Mouse (Mus musculus): ENCODE measurements around the gene Tas1r1. TPM values are rescaled to one million over a fixed set of nuclear protein-coding genes. Genes with fewer than 3 reads are reported as not detected.

Gene Tas1r1
- total and polyA plus RNA-seq, 2 experiments from 2014 or later, result 1.00 to 1.5 TPM

DNA sequence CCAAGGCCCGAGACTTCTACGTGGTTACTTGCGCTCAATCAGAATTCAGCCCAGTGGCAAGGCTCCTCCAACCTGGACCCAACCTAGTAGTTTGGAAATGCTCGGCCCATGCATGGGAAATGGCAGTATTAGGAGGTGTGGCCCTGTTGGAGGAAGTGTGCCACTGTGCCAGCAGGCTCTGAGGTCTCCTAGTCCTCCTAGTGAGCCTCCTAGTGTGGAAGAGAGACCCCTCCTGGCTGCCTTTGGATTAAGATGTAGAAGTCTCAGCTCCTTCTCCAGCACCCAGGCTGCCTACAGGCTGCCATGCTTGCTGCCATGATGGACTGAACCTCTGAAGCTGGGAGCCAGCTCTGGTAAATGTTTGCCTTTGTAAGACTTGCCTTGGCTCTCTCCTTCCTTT is 8.4 kb downstream of the Tas1r1 start:
- Histone ChIP-seq H3K9me3 (ENCODE audit: low read length) (no peaks in the 10 kb centered on the region), H3K4me2 (ENCODE audit: low read depth) (peak overlapping the region; percentile 17; the same call in 1 of the 2 replicates), H3K4me1 (ENCODE audit: insufficient read depth) (peaks cover 34% of the 10 kb centered on the region), H3K27me3 (ENCODE audit: insufficient read depth, low read length) (no peaks in the 10 kb centered on the region), H3K36me3 (ENCODE audit: insufficient read depth) (no peaks in the 10 kb centered on the region; the same call in 1 of the 2 replicates), H3K9ac (no peak overlapping the region), H3K4me3 (ENCODE audit: low read depth, low read length) (no peak overlapping the region), H3K27ac (ENCODE audit: low read depth, low read length) (no peak overlapping the region)
- ATAC-seq (no peak), DNase-seq (peak; percentile 41)
- TF ChIP-seq CTCF (IDR thresholded peaks at IDR 0.05; ENCODE audit: low read depth), result peak; percentile 49
- 52% methylated on average over 4 of the region's 4 CpGs for WGBS

DNA sequence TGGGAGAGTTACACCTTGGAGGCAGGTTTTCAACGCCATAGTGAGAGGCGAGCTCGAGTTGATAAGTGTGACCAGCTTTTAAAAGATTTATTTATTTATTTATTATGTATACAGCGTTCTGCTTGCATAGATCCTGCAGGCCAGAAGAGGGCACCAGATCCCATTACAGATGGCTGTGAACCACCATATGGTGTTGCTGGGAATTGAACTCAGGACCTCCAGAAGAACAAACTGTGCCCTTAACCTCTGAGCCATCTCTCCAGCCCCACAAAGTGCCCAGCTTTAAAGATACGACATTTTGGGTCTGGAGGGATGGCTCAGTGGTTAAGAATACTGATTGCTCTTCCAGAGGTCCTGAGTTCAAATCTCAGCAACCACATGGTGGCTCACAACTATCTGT is 9.3 kb downstream of the Tas1r1 start:
- Histone ChIP-seq H3K27ac (ENCODE audit: low read depth, low read length) (no peak overlapping the region), H3K36me3 (ENCODE audit: insufficient read depth) (peaks cover 3% of the 10 kb centered on the region; the same call in 1 of the 2 replicates), H3K9ac (no peak overlapping the region), H3K4me3 (ENCODE audit: low read depth, low read length) (no peak overlapping the region), H3K4me2 (ENCODE audit: low read depth) (peak overlapping the region; percentile 97), H3K27me3 (ENCODE audit: insufficient read depth, low read length) (no peaks in the 10 kb centered on the region), H3K4me1 (ENCODE audit: insufficient read depth) (peaks cover 34% of the 10 kb centered on the region), H3K9me3 (ENCODE audit: low read length) (no peaks in the 10 kb centered on the region)
- ATAC-seq, result no peak
- TF ChIP-seq CTCF (IDR thresholded peaks at IDR 0.05; ENCODE audit: low read depth), result peak; percentile 58
- WGBS, result 49% methylated on average over 5 of the region's 5 CpGs
- no peak for DNase-seq

DNA sequence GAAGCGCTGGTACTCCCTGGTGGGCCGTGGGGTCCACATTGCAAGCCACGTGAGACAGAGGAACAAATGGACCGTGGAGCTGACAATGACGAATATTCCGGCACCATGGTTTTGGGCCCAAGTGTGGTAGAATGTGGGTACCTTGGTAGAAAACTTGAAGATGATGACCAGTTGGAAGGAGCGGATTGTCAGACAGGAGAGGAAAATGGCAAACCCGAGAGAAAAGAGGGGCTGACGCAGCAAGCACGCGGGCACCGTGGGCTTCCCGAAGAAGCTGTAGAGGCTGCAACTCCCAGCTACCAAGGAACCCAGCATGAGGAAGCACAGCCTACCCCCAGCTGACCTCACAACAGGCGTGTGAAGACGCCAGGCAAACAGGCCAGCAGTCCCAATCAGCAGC is 9.9 kb downstream of the Tas1r1 start:
- H3K4me3 ChIP-seq (ENCODE audit: low read depth, low read length), result peak overlapping the region; percentile 61
- WGBS, result 72% methylated on average over 15 of the region's 15 CpGs
- H3K9me3 ChIP-seq (ENCODE audit: low read length), result no peaks in the 10 kb centered on the region
- ATAC-seq (no peak), DNase-seq (no peak)
- no peaks in the 10 kb centered on the region for H3K27me3 ChIP-seq (ENCODE audit: insufficient read depth, low read length)
- H3K36me3 ChIP-seq (ENCODE audit: insufficient read depth), result peaks cover 6% of the 10 kb centered on the region; the same call in 1 of the 2 replicates
- H3K27ac ChIP-seq (ENCODE audit: low read depth, low read length), result no peak overlapping the region
- H3K4me1 ChIP-seq (ENCODE audit: insufficient read depth), result peaks cover 34% of the 10 kb centered on the region
- TF ChIP-seq CTCF (IDR thresholded peaks at IDR 0.05; ENCODE audit: low read depth), result 0 out of 2 replicates have a peak, but pooled peaks have one; percentile 2
- H3K4me2 ChIP-seq (ENCODE audit: low read depth), result peak overlapping the region; percentile 97
- H3K9ac ChIP-seq, result peak overlapping the region; percentile 66; the same call in 1 of the 2 replicates

DNA sequence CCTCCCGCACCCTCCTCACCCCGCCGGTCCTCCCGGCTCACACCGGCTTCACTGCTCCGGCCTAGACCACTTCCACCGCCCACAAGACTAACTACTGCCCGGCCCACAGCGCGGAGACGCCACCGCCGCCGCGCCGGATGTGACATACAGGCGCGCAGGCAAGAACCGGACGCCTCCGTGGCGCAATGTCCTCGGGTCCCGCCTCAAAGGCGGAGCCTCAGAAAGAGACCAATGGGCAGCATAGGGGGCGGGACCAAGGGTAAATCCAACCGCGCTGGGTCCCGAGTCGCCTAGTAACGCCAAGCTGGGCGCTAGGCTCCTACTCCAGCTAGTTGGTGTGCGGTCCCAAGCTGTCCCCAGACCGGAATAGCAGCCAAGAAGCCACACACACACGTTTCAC is 10.8 kb downstream of the Tas1r1 start, which contains the start of gene Zbtb48:
TSS of gene Zbtb48 (minus strand) at position 148 of the 400 bp plus-strand sequence.
- peak within 1 kb of the TSS; percentile 61 for H3K4me3 ChIP-seq (ENCODE audit: low read depth, low read length)
- peaks cover 34% of the 10 kb centered on the region for H3K4me1 ChIP-seq (ENCODE audit: insufficient read depth)
- no peaks in the 10 kb centered on the region for H3K27me3 ChIP-seq (ENCODE audit: insufficient read depth, low read length)
- peaks cover 14% of the 10 kb centered on the region for H3K36me3 ChIP-seq (ENCODE audit: insufficient read depth)
- DNase-seq (peak; percentile 97), ATAC-seq (peak; percentile 99)
- WGBS, result under 1% methylated on average over 35 of the region's 35 CpGs
- H3K27ac ChIP-seq (ENCODE audit: low read depth, low read length), result peak within 1 kb of the TSS; percentile 68
- no peaks in the 10 kb centered on the region for H3K9me3 ChIP-seq (ENCODE audit: low read length)
- no peak for TF ChIP-seq CTCF (IDR thresholded peaks at IDR 0.05; ENCODE audit: low read depth)
- H3K9ac ChIP-seq, result peak within 1 kb of the TSS; percentile 66
- peak within 1 kb of the TSS; percentile 97 for H3K4me2 ChIP-seq (ENCODE audit: low read depth)

DNA sequence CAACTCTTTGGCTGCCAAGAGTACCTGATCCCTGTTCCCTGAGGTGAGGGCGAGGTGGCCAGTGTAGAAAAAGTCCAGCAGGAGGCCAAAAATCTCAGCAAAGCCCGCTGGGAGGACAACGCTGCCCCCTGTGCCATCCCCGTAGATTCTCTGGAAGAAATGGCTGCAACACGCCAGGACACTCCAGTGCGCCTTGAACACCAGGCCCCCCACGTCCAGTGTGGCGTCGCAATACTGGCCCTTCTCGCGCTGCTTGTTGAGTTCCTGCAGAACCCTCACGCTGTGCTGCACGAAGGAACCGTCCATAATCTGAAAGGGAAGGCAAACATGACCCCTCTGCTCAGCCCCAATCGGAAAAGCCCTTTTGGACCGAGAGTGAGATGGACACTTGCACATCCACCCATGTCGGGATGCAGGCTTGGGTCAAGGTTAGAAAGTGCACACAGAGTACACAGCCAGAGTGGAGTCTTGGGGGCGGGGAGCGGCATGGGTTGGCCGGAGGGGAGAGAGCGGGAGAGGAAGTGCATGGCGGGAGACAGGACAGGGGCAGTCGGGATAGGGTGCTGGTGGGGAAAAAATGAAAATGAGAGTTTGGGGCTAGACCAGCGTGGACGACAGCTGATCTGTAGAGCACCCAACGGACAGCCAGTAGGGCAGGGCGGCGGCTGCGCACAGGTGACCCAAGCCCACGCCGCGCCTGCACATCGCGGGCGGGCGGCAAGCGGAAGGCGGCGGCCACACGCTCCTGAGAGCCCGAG is 11.4 kb downstream of the Tas1r1 start:
- Histone ChIP-seq H3K36me3 (ENCODE audit: insufficient read depth) (peaks cover 20% of the 10 kb centered on the region), H3K9ac (peak overlapping the region; percentile 66), H3K27me3 (ENCODE audit: insufficient read depth, low read length) (no peaks in the 10 kb centered on the region), H3K4me3 (ENCODE audit: low read depth, low read length) (peak overlapping the region; percentile 61), H3K4me2 (ENCODE audit: low read depth) (peak overlapping the region; percentile 97), H3K27ac (ENCODE audit: low read depth, low read length) (peak overlapping the region; percentile 62; the same call in 1 of the 2 replicates), H3K9me3 (ENCODE audit: low read length) (no peaks in the 10 kb centered on the region), H3K4me1 (ENCODE audit: insufficient read depth) (peaks cover 34% of the 10 kb centered on the region)
- DNase-seq, result no peak
- ATAC-seq, result peak; percentile 48
- 2% methylated on average over 41 of the region's 41 CpGs for WGBS
- TF ChIP-seq CTCF (IDR thresholded peaks at IDR 0.05; ENCODE audit: low read depth), result peak; percentile 7; the same call in 1 of the 2 replicates

DNA sequence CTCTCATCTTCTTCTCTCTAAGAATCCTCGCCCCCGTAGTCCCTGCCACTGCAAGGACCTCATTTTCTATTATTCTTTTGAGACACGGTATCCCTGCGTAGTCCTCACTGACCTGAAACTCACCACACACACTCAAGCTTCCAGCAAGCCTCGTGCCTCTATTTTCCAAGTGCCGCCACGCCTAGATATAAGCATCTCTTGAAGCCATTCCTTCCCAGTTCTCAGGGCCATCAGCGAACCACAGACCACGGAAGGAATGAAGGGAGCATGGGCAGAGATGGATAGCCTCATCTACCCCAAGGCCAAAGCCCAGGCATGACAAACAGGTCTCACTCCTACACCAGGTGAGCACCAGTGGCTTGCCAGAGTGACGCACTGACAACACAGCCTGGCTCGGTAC is 13.8 kb downstream of the Tas1r1 start:
- Histone ChIP-seq H3K27ac (ENCODE audit: low read depth, low read length) (no peak overlapping the region), H3K4me2 (ENCODE audit: low read depth) (no peak overlapping the region), H3K4me1 (ENCODE audit: insufficient read depth) (peaks cover 26% of the 10 kb centered on the region), H3K4me3 (ENCODE audit: low read depth, low read length) (no peak overlapping the region), H3K27me3 (ENCODE audit: insufficient read depth, low read length) (no peaks in the 10 kb centered on the region), H3K9me3 (ENCODE audit: low read length) (no peaks in the 10 kb centered on the region), H3K9ac (no peak overlapping the region; the same call in 1 of the 2 replicates), H3K36me3 (ENCODE audit: insufficient read depth) (peaks cover 44% of the 10 kb centered on the region)
- WGBS, result 93% methylated on average over 11 of the region's 11 CpGs
- TF ChIP-seq CTCF (IDR thresholded peaks at IDR 0.05; ENCODE audit: low read depth), result no peak
- DNase-seq (no peak), ATAC-seq (no peak)

DNA sequence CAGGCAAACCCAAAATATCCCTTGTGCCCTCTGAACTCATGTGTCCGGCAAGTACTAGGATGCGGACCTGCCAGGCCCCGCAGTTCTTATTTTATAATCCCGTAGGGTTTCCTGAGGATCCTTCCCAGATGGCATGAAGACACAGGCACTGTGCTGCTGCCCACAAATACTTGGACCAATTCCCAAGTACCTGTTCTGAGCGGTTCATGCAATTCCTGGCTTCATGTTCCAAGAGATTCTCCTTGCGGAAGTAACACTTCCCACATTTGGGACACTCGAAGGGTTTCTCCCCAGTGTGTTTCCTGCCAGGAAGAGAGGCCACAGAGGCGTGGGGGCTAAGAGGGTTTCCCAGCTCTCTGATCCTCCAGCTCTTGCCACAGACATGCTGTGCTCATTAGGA is 15.9 kb downstream of the Tas1r1 start:
- no peak for TF ChIP-seq CTCF (IDR thresholded peaks at IDR 0.05; ENCODE audit: low read depth)

More for the DNA sequence above, 15.9 kb downstream of the Tas1r1 start:
- DNase-seq (no peak), ATAC-seq (no peak)
- Histone ChIP-seq H3K9me3 (ENCODE audit: low read length) (no peaks in the 10 kb centered on the region), H3K9ac (no peak overlapping the region), H3K4me2 (ENCODE audit: low read depth) (no peak overlapping the region), H3K4me3 (ENCODE audit: low read depth, low read length) (no peak overlapping the region), H3K4me1 (ENCODE audit: insufficient read depth) (peaks cover 14% of the 10 kb centered on the region), H3K27me3 (ENCODE audit: insufficient read depth, low read length) (no peaks in the 10 kb centered on the region), H3K36me3 (ENCODE audit: insufficient read depth) (peaks cover 56% of the 10 kb centered on the region), H3K27ac (ENCODE audit: low read depth, low read length) (no peak overlapping the region)
- WGBS, result 89% methylated on average over 8 of the region's 8 CpGs

All from forebrain, postnatal 0 days (tissue).